Mouse (Mus musculus) olfactory bulb, adult 2 months (tissue): ENCODE data around the gene Cdkal1.

Source experiments
- CTCF ChIP-seq: fragments of 200-500 bp; IDR thresholded peaks from 2 replicates; pipeline ENCODE4 v1.5.1; 2012; ENCODE audit warnings: low read depth, mild to moderate bottlenecking, low read length, moderate library complexity; ENCODE audit not compliant: insufficient read depth
- POLR2A ChIP-seq: fragments of 200-500 bp; IDR thresholded peaks from 2 replicates; pipeline ENCODE4 v1.6.1; 2012; ENCODE audit warnings: mild to moderate bottlenecking, low read depth, low read length, moderate library complexity; ENCODE audit not compliant: insufficient read depth

DNA sequence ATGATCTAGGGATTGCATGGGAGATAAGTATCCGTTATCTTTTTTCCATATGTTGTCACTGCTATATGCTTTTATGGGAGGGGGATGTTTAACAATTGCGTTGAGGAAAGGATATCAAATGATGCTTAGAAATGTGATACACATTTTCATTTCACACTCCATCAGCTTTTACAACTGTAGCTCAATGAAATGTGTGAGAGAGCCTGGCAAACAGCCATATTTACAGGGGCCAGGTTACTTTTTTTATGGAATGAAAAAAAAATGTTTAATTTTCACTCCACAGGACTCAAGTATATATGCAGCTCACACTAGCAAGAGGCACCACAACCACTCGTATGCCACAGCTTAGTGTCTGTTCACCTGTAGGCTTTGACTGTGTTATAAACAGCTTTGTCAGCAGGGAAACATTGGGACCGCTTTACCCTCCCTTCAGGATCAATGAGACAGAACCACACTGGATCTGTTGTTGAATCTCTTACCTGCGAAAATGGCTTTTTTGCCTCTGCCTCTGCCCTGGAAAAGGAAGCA lies 501.5 kb downstream of the Cdkal1 start:
- TF ChIP-seq CTCF: no peak
- TF ChIP-seq POLR2A: no peak
